Mouse (Mus musculus) granulocyte monocyte progenitor cell, adult 5-6 weeks (primary cell): ENCODE data around the gene Nnat. TPM values are rescaled to one million over a fixed set of nuclear protein-coding genes. Genes with fewer than 3 reads are reported as not detected.
"Not testable (repeated sequence)": the region's sequence is repeated elsewhere in the genome, so short reads cannot be mapped to it uniquely, and the experiment has no call there.

Experiments
- ATAC-seq: replicated peaks from 2 replicates; pipeline ENCODE4 v1.8.0; 2016; ENCODE audit warnings: mild to moderate bottlenecking, moderate TSS enrichment, inconsistent platforms; ENCODE audit not compliant: poor library complexity, severe bottlenecking
- total RNA-seq, 2 experiments: library from RNA; stranded (forward) in 1 of 2; stranded (reverse) in 1 of 2; fragments of 200-712, 200-1000 nt in 1 of 2; fragments of >200 nt in 1 of 2; fragmentation: Nextera tagmentation in 1 of 2; gene quantifications; 2 replicates each; pipeline ENCODE4 v1.2.3; 2014 to 2017

Nnat gene
- total RNA-seq, 2 experiments from 2014 or later, result not detected

DNA sequence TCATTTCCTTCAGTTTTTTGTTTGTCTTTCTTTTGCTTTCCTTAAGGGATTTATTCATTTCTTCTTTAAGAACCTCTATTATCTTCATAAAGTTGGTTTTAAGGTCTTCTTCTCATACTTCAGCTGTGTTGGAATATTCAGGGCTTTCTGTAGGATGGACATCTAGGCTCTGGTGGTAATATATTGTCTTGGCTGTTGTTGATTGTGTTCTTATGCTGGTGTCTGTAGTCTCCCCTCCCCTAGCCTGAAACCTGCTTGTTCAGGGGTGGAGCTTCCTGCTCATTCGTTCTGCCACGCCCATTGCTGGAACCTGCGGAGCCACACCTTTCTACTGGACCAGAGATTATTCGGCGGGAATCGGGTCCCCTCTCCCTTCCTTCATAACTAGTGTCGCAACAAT is 25.5 kb downstream of the Nnat start:
- ATAC-seq, result not testable (repeated sequence)

DNA sequence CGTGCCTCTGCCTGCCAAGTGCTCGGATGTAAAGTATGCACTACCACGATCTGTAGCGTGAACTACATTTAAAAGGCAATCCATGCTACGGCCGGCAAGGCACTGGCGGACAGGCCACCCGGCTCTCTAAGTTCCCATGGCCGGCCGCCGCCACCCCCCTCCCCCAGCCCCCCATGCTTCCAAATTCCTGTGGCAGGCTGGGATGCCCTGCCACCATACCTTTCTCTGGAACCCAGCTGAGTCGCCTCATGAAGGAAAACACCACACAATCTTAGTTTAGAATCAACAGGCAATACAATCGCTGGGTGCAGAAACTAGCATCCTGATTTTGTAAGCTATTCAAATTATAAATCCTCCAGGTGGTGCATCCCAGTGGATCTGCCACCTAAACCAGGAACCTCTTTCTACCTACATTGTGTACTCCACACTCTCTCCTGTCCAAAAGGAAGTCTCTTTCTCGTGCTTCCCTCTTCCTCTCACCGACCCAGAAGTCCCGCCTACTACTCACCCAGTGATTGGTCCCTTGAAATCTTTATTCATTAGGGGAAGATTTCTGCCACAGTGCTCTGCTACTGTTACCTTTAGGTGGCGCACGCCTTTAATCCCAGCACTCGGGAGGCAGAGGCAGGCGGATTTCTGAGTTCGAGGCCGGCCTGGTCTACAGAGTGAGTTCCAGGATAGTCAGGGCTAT is 37.1 kb downstream of the Nnat start:
- peak; percentile 63 for ATAC-seq

DNA sequence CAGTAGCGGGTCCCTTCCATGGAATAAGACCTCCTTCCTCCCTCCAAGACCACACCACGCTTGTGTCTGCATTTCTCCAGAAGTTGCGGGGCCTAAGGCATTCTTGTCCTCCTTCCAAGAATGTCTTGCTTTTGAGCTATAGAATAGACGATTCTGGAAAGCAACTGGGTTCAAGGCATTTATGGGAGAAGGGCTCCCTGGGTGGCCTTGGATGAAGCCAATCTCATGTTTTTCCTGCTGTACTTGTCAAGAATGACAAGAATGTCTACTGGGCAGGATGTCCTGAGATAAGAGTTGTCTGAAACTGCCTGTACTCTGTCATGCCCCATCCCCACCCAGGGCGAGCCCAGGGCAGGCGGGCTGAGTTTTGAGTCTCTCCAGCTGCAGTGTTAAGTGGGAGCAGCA is 41.6 kb downstream of the Nnat start:
- no peak for ATAC-seq

DNA sequence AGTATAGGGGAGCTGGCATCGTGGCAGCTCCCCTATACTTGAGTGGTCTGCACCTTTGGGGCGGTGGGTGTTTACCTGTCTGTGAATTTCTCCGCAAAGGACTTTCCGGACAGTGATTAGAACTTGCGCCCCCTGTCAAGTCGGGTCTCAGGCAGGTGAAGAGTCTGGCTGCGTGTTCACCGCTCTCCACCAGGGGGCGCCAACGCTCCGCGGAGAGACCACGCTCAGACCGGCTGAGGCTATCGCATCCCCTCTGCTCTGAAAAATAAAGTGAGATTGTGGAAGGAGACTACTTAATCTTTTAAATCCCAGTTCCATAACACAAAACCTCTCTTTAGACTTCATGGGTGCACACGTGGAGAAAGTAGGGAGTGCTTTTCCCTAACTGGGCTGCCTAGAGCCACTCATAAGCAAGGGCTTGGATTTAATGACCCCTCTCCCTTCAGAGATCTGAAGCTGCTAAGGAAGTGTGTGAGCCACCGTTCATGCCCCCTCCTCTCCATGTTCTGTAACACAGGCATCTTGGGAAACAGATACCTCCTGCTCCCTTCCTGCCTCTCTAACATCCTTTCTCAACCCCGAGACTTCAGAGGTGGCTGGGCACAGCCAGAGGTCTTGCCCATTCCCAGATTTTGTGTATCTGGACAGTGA is 45.3 kb downstream of the Nnat start:
- ATAC-seq, result peak; percentile 92

DNA sequence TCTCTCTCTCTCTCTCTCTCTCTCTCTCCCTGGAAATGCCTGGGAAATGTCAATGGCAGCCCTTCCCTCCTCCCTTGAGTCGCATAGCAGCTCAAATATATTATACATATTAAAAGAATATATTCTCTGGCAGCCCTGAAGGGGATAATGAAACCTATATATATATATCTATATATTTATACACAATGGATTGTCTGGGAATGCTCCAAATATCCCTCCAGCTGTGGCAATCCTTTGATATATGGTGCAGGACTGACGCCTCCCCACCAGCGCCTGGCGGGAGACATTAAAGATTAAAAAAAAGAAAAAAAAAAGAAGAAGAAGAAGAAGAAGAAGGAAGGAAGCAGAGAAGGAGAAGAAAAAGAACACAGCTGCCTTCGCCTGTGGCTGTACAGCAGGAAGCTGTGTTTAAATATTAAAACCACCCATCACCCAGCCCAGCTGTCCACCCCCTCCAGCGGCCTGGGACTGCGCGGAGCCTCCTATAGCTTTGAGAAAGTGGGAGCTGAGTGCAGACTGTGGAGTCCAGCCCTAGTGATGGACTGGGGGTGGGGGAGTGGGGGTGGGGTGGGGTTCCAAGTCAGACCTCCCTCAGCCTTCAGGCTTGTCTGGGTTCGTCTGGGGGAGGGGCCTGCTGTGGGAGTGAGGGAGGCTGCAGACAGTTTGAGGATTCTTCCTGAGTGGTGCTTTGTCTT is 47.8 kb downstream of the Nnat start:
- no peak for ATAC-seq

DNA sequence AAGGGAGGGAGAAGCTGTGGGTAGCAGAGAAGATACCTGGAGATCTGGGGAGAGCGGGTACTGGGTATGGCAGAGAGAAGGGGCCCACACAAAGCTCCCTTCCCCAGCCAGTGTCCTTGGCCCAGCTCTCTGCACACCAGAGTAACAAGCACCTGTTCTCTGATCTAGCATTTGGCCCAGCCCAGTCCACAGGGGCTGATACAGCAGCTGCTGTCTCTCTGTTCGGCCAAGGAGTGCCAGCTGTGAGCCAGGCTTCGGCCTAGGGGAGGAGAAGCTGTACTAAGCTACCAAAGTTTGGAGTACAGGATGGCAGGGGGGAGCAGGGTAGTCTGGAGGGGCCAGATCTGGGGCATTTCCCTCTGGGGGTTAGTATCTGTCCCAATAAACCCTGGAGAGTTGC is 51.9 kb downstream of the Nnat start:
- no peak for ATAC-seq

Other genes starting within 250 kb of the Nnat start
- gene Ghrh, start 212.6 kb upstream of the Nnat start, total RNA-seq (2014; fragmentation: Nextera tagmentation), result not detected in 2 replicates
- gene Ghrh, start 212.6 kb upstream of the Nnat start, total RNA-seq (2017), result not detected in 2 replicates
- gene Manbal, start 192.5 kb upstream of the Nnat start, total RNA-seq (2014; fragmentation: Nextera tagmentation), result 21.7 and 29.6 TPM in 2 replicates
- gene Manbal, start 192.5 kb upstream of the Nnat start, total RNA-seq (2017), result 6.9 and 7.1 TPM in 2 replicates
- gene Src, start 141.6 kb upstream of the Nnat start, total RNA-seq (2014; fragmentation: Nextera tagmentation), result 0.49 and 0.90 TPM in 2 replicates
- 0.22 TPM in 1 of 2 replicates, not detected in the other for gene Src, start 141.6 kb upstream of the Nnat start, total RNA-seq (2017)
- 13.4 and 29.1 TPM in 2 replicates for gene Blcap, start 11.2 kb downstream of the Nnat start, total RNA-seq (2014; fragmentation: Nextera tagmentation)
- 6.7 and 7.9 TPM in 2 replicates for gene Blcap, start 11.2 kb downstream of the Nnat start, total RNA-seq (2017)
- 26.0 and 33.9 TPM in 2 replicates for gene Ctnnbl1, start 177.3 kb downstream of the Nnat start, total RNA-seq (2014; fragmentation: Nextera tagmentation)
- 47.1 and 60.9 TPM in 2 replicates for gene Ctnnbl1, start 177.3 kb downstream of the Nnat start, total RNA-seq (2017)